Mouse (Mus musculus) heart, embryonic 15.5 days (tissue): Measurements from ENCODE around the gene Eef2. TPM values are rescaled to one million over a fixed set of nuclear protein-coding genes. Genes with fewer than 3 reads are reported as not detected.
A peak's percentile ranks its signal among the peaks of the same experiment; 100 is the strongest.
"Not testable (repeated sequence)": the region's sequence is repeated elsewhere in the genome, so short reads cannot be mapped to it uniquely, and the experiment has no call there.

ENCODE experiments used
- ATAC-seq: fragments of 200-750 bp; cut with Nextera tagmentation; replicated peaks from 2 replicates; pipeline ENCODE4 v1.8.0; 2017; ENCODE audit warnings: low read depth, moderate TSS enrichment; ENCODE audit not compliant: insufficient number of reproducible peaks, insufficient read depth, low FRiP score
- H3K27ac ChIP-seq: fragments of 300-500 bp; sonication (generic); 2 replicates; pipeline ENCODE4 v1.5.1; 2015; ENCODE audit warnings: mild to moderate bottlenecking, inconsistent platforms
- H3K27me3 ChIP-seq: fragments of 300-500 bp; sonication (generic); 2 replicates; pipeline ENCODE4 v1.6.1; 2015; ENCODE audit warnings: inconsistent platforms
- H3K36me3 ChIP-seq: fragments of 300-500 bp; sonication (generic); 2 replicates; pipeline ENCODE4 v1.6.1; 2015; ENCODE audit warnings: mild to moderate bottlenecking, inconsistent platforms
- H3K4me1 ChIP-seq: fragments of 300-500 bp; sonication (generic); replicated peaks from 2 replicates; pipeline ENCODE4 v1.6.1; 2015; ENCODE audit warnings: inconsistent platforms
- H3K4me2 ChIP-seq: fragments of 300-500 bp; sonication (generic); 2 replicates; pipeline ENCODE4 v1.6.1; 2015; ENCODE audit warnings: inconsistent platforms, mild to moderate bottlenecking, moderate library complexity
- H3K4me3 ChIP-seq: fragments of 300-500 bp; sonication (generic); 2 replicates; pipeline ENCODE4 v1.5.1; 2015; ENCODE audit warnings: mild to moderate bottlenecking, inconsistent platforms
- H3K9ac ChIP-seq: fragments of 300-500 bp; sonication (generic); 2 replicates; pipeline ENCODE4 v1.6.1; 2015; ENCODE audit warnings: mild to moderate bottlenecking, inconsistent platforms
- H3K9me3 ChIP-seq: fragments of 300-500 bp; sonication (generic); replicated peaks from 2 replicates; pipeline ENCODE4 v1.6.1; 2016; ENCODE audit warnings: inconsistent platforms
- WGBS: fragments of 180-500 bp; shearing (Covaris S2); methylation state at CpG from one replicate; pipeline ENCODE4 v1.1.7; 2015; ENCODE audit warnings: mixed read lengths; 5-methylcytosine and 5-hydroxymethylcytosine counted together
- polyA plus RNA-seq: library from polyadenylated mRNA; unstranded; fragments of >200 nt; fragmentation: Nextera tagmentation; extraction: Ambion mirVana; gene quantifications from 2 replicates; pipeline ENCODE4 v1.2.1, GENCODE M21; 2015

Eef2 gene
- polyA plus RNA-seq, 1 experiment from 2014 or later, result 350 TPM

DNA sequence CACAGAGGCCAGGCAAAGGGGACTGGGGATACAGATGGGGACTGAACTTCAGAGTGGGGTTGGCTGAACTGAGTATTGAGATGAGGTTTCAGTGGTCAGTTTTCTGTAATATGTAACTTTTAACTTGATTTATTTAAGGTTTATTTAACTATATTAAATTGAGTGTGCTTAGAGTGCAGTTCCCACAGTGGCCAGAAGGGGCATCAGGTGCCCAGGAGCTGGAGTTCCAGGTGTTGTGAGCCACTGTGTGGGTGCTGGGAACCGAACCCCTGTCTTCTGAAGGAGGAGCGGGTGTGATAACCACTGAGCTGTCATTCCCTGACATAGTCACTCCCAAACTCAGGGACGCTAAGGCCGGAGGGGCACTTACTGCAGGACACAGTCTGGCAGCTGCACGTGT, 33.7 kb downstream of the Eef2 start:
- Histone ChIP-seq H3K27me3 (no peaks in the 10 kb centered on the region), H3K4me2 (no peak overlapping the region), H3K27ac (no peak overlapping the region), H3K9ac (no peak overlapping the region), H3K4me1 (no peaks in the 10 kb centered on the region), H3K36me3 (no peaks in the 10 kb centered on the region), H3K4me3 (no peak overlapping the region), H3K9me3 (no peaks in the 10 kb centered on the region; the same call in 1 of the 2 replicates)
- 94% methylated on average over 5 of the region's 5 CpGs for WGBS
- ATAC-seq, result no peak

DNA sequence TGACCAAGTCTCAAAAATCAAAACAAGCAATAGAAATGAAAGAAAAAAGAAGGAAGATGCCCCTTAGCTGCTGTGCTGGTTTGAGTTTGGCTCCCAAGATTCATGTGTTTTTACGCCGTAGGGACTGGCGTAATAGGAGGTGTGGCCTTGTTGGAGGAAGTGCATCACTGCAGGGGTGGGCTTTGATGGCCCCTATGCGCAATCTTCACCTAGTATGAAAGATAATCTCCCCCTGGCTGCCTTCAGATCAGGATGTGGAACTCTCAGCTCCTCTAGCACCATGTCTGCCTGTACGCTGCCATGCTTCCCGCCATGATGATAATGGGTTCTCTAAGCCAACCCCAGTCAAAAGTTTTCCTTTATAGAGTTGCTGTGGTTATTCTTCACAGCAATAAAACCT, 39.8 kb downstream of the Eef2 start:
- Histone ChIP-seq H3K9me3 (no peaks in the 10 kb centered on the region), H3K36me3 (no peaks in the 10 kb centered on the region), H3K4me2 (no peak overlapping the region), H3K27ac (no peak overlapping the region), H3K4me3 (no peak overlapping the region), H3K4me1 (0 out of 2 replicates have a peak, but pooled peaks cover 2% of the 10 kb centered on the region), H3K27me3 (peaks cover 10% of the 10 kb centered on the region; the same call in 1 of the 2 replicates), H3K9ac (no peak overlapping the region)
- 87% methylated on average over 6 of the region's 6 CpGs for WGBS
- ATAC-seq, result no peak

DNA sequence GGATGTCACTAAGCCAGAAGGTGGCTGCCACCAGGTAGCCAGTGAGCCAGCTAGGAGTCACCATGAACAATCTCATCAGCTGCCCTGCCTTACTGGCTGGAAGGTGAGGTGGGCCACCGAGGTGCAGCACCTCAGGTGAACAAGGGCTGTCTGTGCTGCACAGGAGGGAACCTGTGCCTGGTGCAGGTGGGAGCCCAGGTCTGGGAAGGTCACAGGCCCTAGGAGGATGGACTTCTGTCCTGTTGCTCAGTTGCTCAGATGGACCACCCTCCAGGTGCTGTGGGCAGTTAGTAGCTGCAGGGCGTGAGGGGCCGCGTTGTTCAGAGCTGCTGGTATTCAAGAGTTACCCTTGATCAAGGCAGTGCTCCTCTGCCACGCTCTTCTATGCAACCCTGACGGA, 40.4 kb downstream of the Eef2 start:
- H3K4me1 ChIP-seq, result 0 out of 2 replicates have a peak, but pooled peaks cover 2% of the 10 kb centered on the region
- H3K36me3 ChIP-seq, result no peaks in the 10 kb centered on the region
- H3K4me2 ChIP-seq, result no peak overlapping the region
- WGBS, result 83% methylated on average over 6 of the region's 6 CpGs
- no peak for ATAC-seq
- peaks cover 10% of the 10 kb centered on the region; the same call in 1 of the 2 replicates for H3K27me3 ChIP-seq
- no peaks in the 10 kb centered on the region for H3K9me3 ChIP-seq
- H3K9ac ChIP-seq, result no peak overlapping the region
- H3K27ac ChIP-seq, result no peak overlapping the region
- no peak overlapping the region for H3K4me3 ChIP-seq

DNA sequence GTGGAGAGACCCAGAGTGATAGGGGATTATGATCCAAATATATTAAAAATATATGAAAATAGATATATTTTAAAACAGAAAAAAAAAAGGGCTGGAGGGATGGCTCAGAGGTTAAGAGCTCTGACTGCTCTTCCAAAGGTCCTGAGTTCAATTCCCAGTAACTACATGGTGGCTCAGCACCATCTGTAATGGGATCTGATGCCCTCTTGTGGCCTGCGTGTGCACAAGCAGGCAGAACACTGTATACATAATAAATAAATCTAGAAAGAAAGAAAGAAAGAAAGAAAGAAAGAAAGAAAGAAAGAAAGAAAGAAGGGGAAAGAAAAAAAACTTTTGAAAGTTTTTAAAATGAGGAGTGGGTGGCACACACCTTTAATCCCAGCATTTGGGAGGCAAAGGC, 40.8 kb downstream of the Eef2 start:
- ATAC-seq, H3K36me3 ChIP-seq, H3K27me3 ChIP-seq, H3K9me3 ChIP-seq, H3K27ac ChIP-seq, H3K9ac ChIP-seq, H3K4me1 ChIP-seq, H3K4me2 ChIP-seq, H3K4me3 ChIP-seq: not testable (repeated sequence)
- 32% methylated on average over 1 of the region's 1 CpGs for WGBS

DNA sequence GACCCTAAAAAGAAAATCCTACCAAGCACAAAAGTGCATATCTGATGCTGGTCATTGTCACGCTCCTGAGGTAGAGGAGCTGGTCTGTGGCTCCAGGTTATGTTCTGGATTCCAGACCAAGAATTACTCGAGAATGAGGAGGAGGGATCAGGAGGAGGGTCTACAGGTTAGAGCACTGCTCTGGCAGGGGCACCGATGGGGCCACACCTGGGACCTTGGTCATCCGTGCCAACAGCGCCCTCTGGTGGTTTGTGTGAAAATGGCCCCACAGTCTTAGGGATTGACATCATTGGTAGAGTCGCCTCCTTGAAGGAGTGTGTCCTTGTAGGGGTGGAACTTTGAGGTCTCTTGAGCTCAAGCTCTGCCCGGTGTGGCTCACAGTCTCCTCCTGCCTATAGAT, 41.5 kb downstream of the Eef2 start:
- 29% methylated on average over 7 of the region's 7 CpGs for WGBS
- ATAC-seq, result peak; percentile 60; the same call in 1 of the 2 replicates
- H3K36me3 ChIP-seq, result no peaks in the 10 kb centered on the region
- H3K4me1 ChIP-seq, result 0 out of 2 replicates have a peak, but pooled peaks cover 2% of the 10 kb centered on the region
- no peak overlapping the region for H3K4me2 ChIP-seq
- H3K27me3 ChIP-seq, result peaks cover 10% of the 10 kb centered on the region; the same call in 1 of the 2 replicates
- no peaks in the 10 kb centered on the region for H3K9me3 ChIP-seq
- no peak overlapping the region for H3K27ac ChIP-seq
- no peak overlapping the region for H3K4me3 ChIP-seq
- H3K9ac ChIP-seq, result no peak overlapping the region

DNA sequence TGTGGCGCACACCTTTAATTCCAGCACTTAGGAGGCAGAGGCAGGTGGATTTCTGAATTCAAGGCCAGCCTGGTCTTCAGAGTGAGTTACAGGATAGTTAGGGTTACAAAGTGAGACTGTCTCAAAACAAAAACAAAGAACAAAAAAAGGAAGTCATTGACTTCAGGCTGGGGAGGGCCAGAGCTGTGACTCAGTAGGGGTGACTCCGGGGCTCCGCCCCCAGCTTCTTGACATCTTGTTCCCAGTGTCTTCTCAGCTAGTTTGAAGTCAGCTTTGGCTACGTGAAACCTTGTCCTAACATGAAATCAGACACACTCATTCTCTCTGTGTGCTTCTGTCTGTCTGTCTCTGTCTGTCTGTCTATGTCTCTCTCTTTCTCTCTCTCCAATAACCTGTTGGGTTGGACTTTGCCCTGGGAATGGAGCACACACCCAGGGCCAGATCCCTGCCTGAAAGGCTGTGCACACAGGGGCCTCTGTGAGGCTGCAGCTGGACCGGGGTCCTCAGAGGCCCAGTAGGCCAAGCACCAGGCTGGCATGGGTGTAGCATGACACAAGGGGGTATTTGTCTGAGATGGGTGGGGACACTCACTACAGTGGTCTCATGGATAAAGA, 45.1 kb downstream of the Eef2 start:
- peaks cover 10% of the 10 kb centered on the region; the same call in 1 of the 2 replicates for H3K27me3 ChIP-seq
- 0 out of 2 replicates have a peak, but pooled peaks cover 2% of the 10 kb centered on the region for H3K4me1 ChIP-seq
- no peaks in the 10 kb centered on the region for H3K9me3 ChIP-seq
- ATAC-seq, result no peak
- no peaks in the 10 kb centered on the region for H3K36me3 ChIP-seq
- 80% methylated on average over 5 of the region's 5 CpGs for WGBS
- no peak overlapping the region for H3K4me3 ChIP-seq
- no peak overlapping the region for H3K27ac ChIP-seq
- no peak overlapping the region for H3K4me2 ChIP-seq
- no peak overlapping the region for H3K9ac ChIP-seq

DNA sequence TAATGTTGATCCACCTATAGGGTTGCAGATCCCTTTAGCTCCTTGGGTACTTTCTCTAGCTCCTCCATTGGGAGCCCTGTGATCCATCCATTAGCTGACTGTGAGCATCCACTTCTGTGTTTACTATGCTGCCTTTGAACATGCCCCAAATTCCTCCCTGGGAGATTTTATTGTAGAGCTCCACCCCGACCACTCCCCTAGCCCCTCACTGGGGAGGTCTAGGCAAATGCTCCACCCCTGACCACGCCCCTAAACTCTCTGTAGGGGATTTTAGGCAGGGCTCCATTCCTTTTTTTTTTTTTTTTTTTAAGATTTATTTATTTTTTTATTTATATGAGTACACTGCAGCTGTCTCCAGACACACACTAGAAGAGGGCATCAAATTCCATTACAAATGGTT, 47.3 kb downstream of the Eef2 start:
- not testable (repeated sequence) for H3K9me3 ChIP-seq, H3K4me2 ChIP-seq, H3K9ac ChIP-seq, H3K4me1 ChIP-seq, H3K27ac ChIP-seq, H3K36me3 ChIP-seq, H3K4me3 ChIP-seq, ATAC-seq
- peaks cover 12% of the 10 kb centered on the region for H3K27me3 ChIP-seq
- 54% methylated on average over 2 of the region's 2 CpGs for WGBS

DNA sequence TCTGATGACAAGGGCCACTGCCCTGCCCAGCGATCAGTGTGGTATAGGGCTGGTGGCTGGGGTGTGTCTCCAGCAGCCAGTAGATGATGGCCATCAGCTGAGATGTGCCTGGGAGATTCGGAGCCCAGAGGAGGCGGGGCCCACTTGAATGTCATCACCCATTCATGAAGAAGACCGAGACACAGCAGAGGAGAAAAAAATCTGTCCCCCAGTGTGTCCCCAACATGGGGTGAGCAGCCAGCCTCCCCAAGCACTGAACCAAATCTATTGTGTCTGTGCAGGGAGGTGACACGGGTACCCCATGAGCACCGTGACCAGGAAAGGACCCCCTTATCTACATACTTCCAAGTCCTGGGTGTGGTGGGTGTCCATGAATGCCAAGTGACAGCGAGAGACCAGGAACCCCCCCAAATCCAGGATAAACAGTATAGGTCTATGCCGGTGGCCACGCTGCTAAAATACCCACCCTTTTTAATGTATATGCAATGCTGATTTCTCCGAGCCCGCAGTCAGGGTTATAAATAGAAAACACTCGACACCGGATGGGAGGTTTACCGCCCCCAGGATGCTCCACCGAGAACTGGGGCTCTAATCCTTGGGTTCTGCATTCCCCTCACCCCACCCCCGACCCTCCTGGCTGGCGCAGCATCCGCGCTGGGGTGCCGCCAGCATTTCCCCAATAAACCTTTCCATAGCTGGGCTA, 53.5 kb downstream of the Eef2 start:
- Histone ChIP-seq H3K27ac (no peak overlapping the region), H3K4me1 (peaks cover 26% of the 10 kb centered on the region), H3K36me3 (no peaks in the 10 kb centered on the region), H3K9me3 (no peaks in the 10 kb centered on the region), H3K27me3 (peaks cover 43% of the 10 kb centered on the region), H3K9ac (peak overlapping the region; percentile 27), H3K4me3 (peak overlapping the region; percentile 18), H3K4me2 (peak overlapping the region; percentile 54)
- WGBS, result 11% methylated on average over 20 of the region's 20 CpGs
- no peak for ATAC-seq

DNA sequence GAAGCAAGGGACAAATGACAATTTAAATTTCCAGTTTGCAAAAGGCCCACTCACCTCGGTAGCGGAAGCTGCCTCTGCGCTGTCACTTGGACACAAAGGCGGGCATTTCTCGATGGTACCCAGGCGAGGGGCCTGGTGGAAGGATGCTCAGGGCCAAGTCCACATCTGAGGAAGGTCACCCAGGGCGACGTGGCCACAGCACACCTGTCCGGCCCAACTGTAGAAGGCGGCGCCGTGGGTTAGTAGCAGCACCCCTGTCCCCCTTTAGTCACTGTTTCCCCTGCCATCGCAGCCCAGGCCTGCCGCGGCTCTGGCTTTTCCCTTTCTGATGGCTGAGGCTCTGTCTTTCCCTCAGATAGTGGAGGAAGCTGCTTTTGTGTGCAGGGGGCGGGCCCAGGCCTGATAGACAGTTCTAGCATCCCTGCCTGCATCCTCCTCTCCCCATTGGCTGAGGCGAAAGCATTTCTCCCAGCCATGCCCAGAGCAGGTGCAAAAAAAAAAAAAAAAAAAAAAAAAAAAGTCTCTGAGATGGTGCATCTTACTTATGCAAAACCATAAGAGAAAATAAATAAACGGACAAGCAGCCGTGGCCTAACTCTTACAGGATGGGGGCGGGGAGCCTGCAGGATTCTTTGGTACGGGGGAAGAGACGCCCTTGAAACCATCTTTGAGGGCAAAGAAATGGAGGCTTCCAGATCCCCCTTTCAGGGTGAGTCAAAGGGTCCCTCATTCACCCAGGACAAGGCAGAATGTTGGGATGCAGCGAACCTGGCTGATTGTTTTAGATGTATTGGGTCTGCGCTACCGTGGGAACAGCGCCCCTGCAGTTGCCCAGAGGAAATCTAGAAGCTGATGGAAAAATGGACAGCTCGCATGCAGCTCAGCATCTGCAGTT, 54.3 kb downstream of the Eef2 start, which contains the start of gene Atcay:
Gene Atcay (minus strand): TSS at position 396 of the 895 bp plus-strand sequence.
- H3K27me3 ChIP-seq, result peaks cover 43% of the 10 kb centered on the region
- H3K9me3 ChIP-seq, result no peaks in the 10 kb centered on the region
- peak within 1 kb of the TSS; percentile 18 for H3K4me3 ChIP-seq
- H3K9ac ChIP-seq, result peak within 1 kb of the TSS; percentile 27
- peak within 1 kb of the TSS; percentile 54 for H3K4me2 ChIP-seq
- H3K36me3 ChIP-seq, result no peaks in the 10 kb centered on the region
- 10% methylated on average over 27 of the region's 27 CpGs for WGBS
- no peak within 1 kb of the TSS for H3K27ac ChIP-seq
- ATAC-seq, result no peak
- peaks cover 26% of the 10 kb centered on the region for H3K4me1 ChIP-seq

DNA sequence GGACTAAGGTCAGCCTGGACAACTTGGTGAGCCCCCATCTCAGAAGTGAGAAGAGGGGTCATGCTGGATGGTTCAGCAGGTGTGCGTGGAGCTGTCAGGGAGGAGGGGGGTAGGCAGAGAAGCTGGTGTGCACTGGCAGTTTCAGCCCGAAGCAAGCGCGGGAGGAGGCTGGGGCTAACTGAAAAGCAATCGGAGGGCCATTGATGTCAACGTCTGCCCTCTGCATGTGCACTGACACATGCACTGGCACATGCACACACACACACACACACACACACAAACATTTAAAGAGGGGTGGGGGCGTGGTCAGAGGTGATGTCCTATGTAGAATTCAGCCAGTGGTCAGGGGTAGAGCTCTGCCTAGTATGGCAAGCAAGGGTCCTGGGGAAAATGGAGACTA, 55.0 kb downstream of the Eef2 start:
- no peaks in the 10 kb centered on the region for H3K9me3 ChIP-seq
- no peak overlapping the region for H3K4me3 ChIP-seq
- H3K9ac ChIP-seq, result no peak overlapping the region
- 44% methylated on average over 7 of the region's 7 CpGs for WGBS
- H3K36me3 ChIP-seq, result no peaks in the 10 kb centered on the region
- H3K27me3 ChIP-seq, result peaks cover 43% of the 10 kb centered on the region
- H3K4me1 ChIP-seq, result peaks cover 26% of the 10 kb centered on the region
- no peak overlapping the region for H3K4me2 ChIP-seq
- no peak overlapping the region for H3K27ac ChIP-seq
- ATAC-seq, result no peak
